Mouse (Mus musculus): ENCODE results near the gene Mettl22.

GRCm38 (mm10) chr16:8514180-8514579 lies 43.6 kb downstream of the Mettl22 start:
- TF ChIP-seq CTCF (conservative IDR thresholded peaks at IDR 0.05; ENCODE audit: low read length) (no peak), NANOG (IDR thresholded peaks at IDR 0.05; ENCODE audit: borderline replicate concordance, low read length) (no peak)
